Mouse (Mus musculus) layer of hippocampus, postnatal 10 days (tissue): ENCODE measurements around the gene Eaf1. TPM values are rescaled to one million over a fixed set of nuclear protein-coding genes. Genes with fewer than 3 reads are reported as not detected.
A peak's percentile ranks its signal among the peaks of the same experiment; 100 is the strongest.
"Not testable (repeated sequence)": the region's sequence is repeated elsewhere in the genome, so short reads cannot be mapped to it uniquely, and the experiment has no call there.

ENCODE experiments used
- DNase-seq, 2 experiments: peaks; one replicate each; pipeline ENCODE4 v3.0.0; 2021; ENCODE audit warnings: low spot score in 2 of 2
- long read RNA-seq: library from polyadenylated mRNA; stranded (forward); transcript quantifications from one replicate; pipeline ENCODE4 v2.0.0, GENCODE M21; 2023
- total RNA-seq, 2 experiments: library from RNA; stranded (reverse); gene quantifications; 2 replicates each; pipeline ENCODE4 v1.2.3; 2021

The Eaf1 gene
- 10 to 100 TPM; 16.1 to 19.1 TPM for total RNA-seq
- long read RNA-seq, full-length matches to known transcripts, result 6 of 9 reads
- long read RNA-seq, partial matches to known transcripts, result 1 of 9 reads
- long read RNA-seq, other reads (novel, unspliced or antisense), result 2 of 9 reads

GRCm38 (mm10) chr14:31494349-31494974 is at the start of gene Eaf1:
Gene Eaf1, plus strand, starts transcription at chr14:31494399.
- DNase-seq, result no peak

- DNase-seq, result no peak
Observed at GRCm38 (mm10) chr14:31448994-31449393, 45.2 kb upstream of the Eaf1 start.

GRCm38 (mm10) chr14:31453946-31454345 is 40.3 kb upstream of the Eaf1 start:
- not testable (repeated sequence) for DNase-seq

- DNase-seq, result no peak
Observed at GRCm38 (mm10) chr14:31454849-31455566, 39.2 kb upstream of the Eaf1 start.

DNA sequence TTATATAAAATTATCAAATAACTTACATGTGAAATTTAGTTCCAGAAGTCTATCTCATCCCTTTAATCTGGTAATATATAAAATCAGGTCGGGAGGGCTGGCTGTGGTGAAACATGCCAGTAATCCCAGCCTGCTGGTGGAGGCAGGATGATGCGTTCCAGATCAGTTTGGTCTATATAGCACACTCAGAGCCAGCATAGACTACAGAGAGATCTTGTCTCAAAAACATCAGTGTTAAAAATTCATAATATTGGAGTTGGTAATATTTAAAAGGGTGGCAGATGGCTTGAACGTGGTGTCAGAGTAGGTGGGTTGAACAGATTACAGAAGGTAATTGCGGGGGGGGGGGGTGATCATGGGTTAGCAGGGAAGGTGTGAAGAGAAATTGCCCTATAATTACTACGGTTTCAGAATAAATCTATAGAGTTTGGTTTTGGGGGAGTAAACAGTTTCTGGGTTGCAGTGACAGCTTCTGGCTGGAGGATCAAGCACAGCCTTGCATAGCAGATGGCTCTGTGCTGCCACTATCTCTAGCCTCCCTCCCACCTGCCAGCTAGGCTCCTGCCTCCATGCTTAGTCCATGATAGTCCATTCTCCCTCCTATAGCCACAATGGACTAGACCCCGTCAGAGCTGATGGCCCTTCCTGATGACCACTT is 38.0 kb upstream of the Eaf1 start:
- no peak for DNase-seq

GRCm38 (mm10) chr14:31458006-31458405 is 36.2 kb upstream of the Eaf1 start:
- DNase-seq, result no peak

GRCm38 (mm10) chr14:31462226-31462625 is 32.0 kb upstream of the Eaf1 start:
- not testable (repeated sequence) for DNase-seq

GRCm38 (mm10) chr14:31462886-31463285 is 31.3 kb upstream of the Eaf1 start:
- DNase-seq, result no peak

- DNase-seq, result no peak
Observed at GRCm38 (mm10) chr14:31464176-31464575, 30.0 kb upstream of the Eaf1 start.

DNA sequence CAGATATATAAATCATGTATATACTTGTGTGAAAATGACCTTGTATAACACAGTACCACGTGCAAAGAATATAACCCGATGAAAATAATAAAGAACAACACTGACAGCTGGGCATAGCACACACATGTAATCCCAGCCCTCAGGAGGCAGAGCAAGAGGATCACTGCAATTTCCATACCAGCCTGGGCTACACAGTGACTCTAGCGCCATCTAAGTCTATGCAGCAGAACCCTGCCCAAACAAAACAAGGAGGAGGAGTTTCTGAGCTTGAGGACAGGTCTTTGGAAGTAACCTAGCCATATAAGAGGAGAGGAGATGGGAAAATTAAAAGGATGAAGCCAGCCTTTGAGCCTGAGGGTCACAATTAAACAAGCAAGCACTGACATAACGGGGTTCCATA is 24.5 kb upstream of the Eaf1 start:
- no peak for DNase-seq

DNA sequence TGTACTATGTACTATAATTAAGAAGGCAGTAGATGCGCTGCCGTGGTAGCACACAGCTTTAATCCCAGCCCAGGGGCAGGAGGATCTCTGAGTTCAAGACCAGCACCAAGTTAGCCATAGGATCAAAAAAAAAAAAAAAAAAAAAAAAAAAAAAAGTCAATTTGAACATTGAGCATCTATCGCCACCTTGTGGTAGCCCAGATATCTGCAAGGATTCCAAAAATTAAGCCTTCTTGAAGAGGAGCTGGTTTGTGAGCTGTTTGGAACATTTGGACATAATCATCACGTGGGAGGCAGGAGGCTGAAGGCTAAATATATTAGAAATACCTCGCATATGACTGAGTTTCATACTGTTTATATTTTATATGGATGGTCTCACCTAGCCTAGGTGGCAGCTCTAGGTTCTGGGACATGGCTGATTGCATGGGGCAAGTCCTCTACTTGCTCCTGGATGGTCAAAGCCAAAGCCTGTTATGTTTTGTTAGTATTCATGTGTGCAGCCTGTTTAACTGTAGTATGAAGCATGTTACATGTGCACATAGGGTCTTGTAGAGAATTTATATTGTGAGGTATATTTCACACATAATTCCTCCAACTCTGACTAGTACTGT is 21.6 kb upstream of the Eaf1 start:
- peak; percentile 74 to 78 for DNase-seq

DNA sequence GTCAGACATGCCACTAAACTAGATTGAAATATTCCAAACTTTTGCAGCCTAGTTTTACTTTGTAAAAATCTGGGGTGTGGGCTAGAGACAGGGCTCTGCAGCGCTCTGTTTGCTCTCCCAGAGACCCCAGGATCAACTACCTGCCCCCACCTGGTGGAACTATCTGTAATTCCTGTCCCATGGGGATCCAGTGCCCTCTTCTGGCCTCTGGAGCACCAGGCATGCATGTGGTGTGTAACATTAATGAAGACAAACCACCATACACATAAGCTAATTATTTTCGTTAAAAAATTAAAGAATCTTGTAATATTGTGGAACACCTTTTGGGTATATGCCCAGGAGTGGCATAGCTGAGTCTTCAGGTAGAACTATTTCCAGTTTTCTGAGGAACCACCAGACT is 20.9 kb upstream of the Eaf1 start:
- DNase-seq, result no peak

GRCm38 (mm10) chr14:31482417-31482816 is 11.8 kb upstream of the Eaf1 start:
- no peak for DNase-seq

GRCm38 (mm10) chr14:31486465-31486864 is 7.7 kb upstream of the Eaf1 start:
- DNase-seq, result peak in 1 of 2 experiments; percentile 21

DNA sequence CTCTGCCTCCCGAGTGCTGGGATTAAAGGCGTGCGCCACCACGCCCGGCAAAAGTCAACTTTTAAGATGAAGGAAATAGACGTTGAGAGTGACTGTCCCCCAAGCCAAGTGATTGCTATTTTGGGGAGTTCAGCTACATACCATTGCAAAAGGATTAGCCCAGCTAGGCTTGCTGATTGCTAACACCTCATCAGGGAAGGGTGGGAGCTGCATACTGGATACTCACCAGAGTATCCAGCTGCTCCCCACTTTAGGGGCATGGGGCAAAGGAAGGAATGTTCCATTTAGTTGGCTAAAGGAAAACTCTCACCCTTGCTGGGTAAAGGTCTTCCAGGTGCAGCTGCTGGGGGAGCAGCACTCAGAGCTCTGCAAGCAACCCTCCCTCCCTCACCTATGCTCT is 6.1 kb upstream of the Eaf1 start:
- DNase-seq, result no peak

GRCm38 (mm10) chr14:31493901-31494300 is 298 bp upstream of the Eaf1 start:
- no peak for DNase-seq

DNA sequence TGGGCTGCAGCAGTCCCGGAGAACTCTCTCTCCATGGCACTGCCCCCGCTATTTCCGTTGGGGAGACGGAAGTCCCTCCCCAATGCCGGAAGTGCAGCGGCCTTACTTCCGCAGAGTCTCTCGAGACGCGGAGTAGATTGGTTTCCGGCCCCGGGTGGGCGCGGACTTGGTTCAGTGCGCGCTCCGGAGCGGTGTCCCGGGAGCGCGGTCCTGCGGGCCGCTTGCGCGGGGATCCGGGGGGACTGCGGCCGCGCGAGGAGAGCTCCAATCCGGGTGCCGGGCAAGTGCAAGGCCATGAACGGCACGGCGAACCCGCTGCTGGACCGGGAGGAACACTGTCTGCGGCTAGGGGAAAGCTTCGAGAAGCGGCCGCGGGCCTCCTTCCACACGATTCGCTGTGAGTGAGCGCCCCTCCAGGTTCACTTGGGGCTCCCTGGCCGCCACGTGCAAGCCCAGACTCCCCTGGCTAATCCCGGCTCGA is 816 bp downstream of the Eaf1 start, which contains the start of gene Mettl6:
Gene Mettl6 (minus strand): TSS at position 66 of the 481 bp plus-strand sequence.
- peak; percentile 85 to 90 for DNase-seq

GRCm38 (mm10) chr14:31495538-31495937 is 1.3 kb downstream of the Eaf1 start:
- DNase-seq, result no peak

- DNase-seq, result no peak
Observed at GRCm38 (mm10) chr14:31496241-31496646, 2.0 kb downstream of the Eaf1 start.

GRCm38 (mm10) chr14:31499526-31499925 is 5.3 kb downstream of the Eaf1 start:
- no peak for DNase-seq

GRCm38 (mm10) chr14:31503406-31503805 is 9.2 kb downstream of the Eaf1 start:
- no peak for DNase-seq
